Mouse (Mus musculus) heart, embryonic 10.5 days (tissue): Measurements from ENCODE around the gene Mrps7. TPM values are rescaled to one million over a fixed set of nuclear protein-coding genes. Genes with fewer than 3 reads are reported as not detected.

Experiments
- DNase-seq: peaks from one replicate; pipeline ENCODE4 v3.0.0-alpha.2; 2017; ENCODE audit warnings: low spot score
- H3K27ac ChIP-seq: fragments of 300-500 bp; sonication (generic); 2 replicates; pipeline ENCODE4 v1.5.1; 2016; ENCODE audit warnings: mild to moderate bottlenecking
- H3K27me3 ChIP-seq: fragments of 300-500 bp; sonication (generic); 2 replicates; pipeline ENCODE4 v1.6.1; 2016; ENCODE audit warnings: mild to moderate bottlenecking; ENCODE audit not compliant: poor library complexity, insufficient read depth, severe bottlenecking
- H3K36me3 ChIP-seq: fragments of 300-500 bp; sonication (generic); 2 replicates; pipeline ENCODE4 v1.6.1; 2016; ENCODE audit warnings: mild to moderate bottlenecking, moderate library complexity
- H3K4me1 ChIP-seq: fragments of 300-500 bp; sonication (generic); 2 replicates; pipeline ENCODE4 v1.6.1; 2016; ENCODE audit warnings: mild to moderate bottlenecking
- H3K4me3 ChIP-seq: fragments of 300-500 bp; sonication (generic); 2 replicates; pipeline ENCODE4 v1.5.1; 2016; ENCODE audit warnings: mild to moderate bottlenecking, moderate library complexity
- H3K9me3 ChIP-seq: fragments of 300-500 bp; sonication (generic); 2 replicates; pipeline ENCODE4 v1.6.1; 2016; ENCODE audit warnings: mild to moderate bottlenecking, moderate library complexity
- whole genome bisulfite sequencing: fragments of 180-500 bp; shearing (Covaris S2); methylation state at CpG from one replicate; pipeline ENCODE4 v1.1.7; 2016; 5-methylcytosine and 5-hydroxymethylcytosine counted together
- polyA plus RNA-seq: library from polyadenylated mRNA; unstranded; fragments of >200 nt; fragmentation: Nextera tagmentation; extraction: Ambion mirVana; gene quantifications from 2 replicates; pipeline ENCODE4 v1.2.1, GENCODE M21; 2016

Gene Mrps7
- polyA plus RNA-seq: 105 and 108 TPM in 2 replicates

GRCm38 (mm10) chr11:115603476-115604303 is at the start of gene Mrps7, which contains the start of gene Gga3:
TSS of gene Mrps7 (plus strand) at chr11:115603925.
TSS of gene Gga3 (minus strand) at chr11:115604051.
- under 1% methylated on average over 93 of the region's 93 CpGs for WGBS
- no peaks in the 10 kb centered on the region for H3K9me3 ChIP-seq
- peaks cover 47% of the 10 kb centered on the region for H3K4me1 ChIP-seq
- H3K27ac ChIP-seq: peak within 1 kb of the TSS; percentile 99
- peak within 1 kb of the TSS; percentile 87 for H3K4me3 ChIP-seq
- peaks cover 44% of the 10 kb centered on the region for H3K36me3 ChIP-seq
- H3K27me3 ChIP-seq: no peaks in the 10 kb centered on the region
- peak; percentile 93 for DNase-seq

GRCm38 (mm10) chr11:115555717-115556116 is 48.0 kb upstream of the Mrps7 start:
- no peak for DNase-seq
- no peak overlapping the region for H3K4me3 ChIP-seq
- H3K27ac ChIP-seq: no peak overlapping the region
- no peaks in the 10 kb centered on the region for H3K4me1 ChIP-seq
- H3K27me3 ChIP-seq: no peaks in the 10 kb centered on the region
- H3K36me3 ChIP-seq: no peaks in the 10 kb centered on the region
- H3K9me3 ChIP-seq: no peaks in the 10 kb centered on the region
- WGBS: 79% methylated on average over 17 of the region's 17 CpGs

- DNase-seq: no peak
- Histone ChIP-seq H3K27me3 (no peaks in the 10 kb centered on the region), H3K9me3 (no peaks in the 10 kb centered on the region), H3K4me3 (peak overlapping the region; percentile 80), H3K4me1 (peaks cover 17% of the 10 kb centered on the region), H3K36me3 (peaks cover 27% of the 10 kb centered on the region), H3K27ac (peak overlapping the region; percentile 99)
- WGBS: 43% methylated on average over 4 of the region's 4 CpGs
These were observed 40.3 kb upstream of the Mrps7 start for GRCm38 (mm10) chr11:115563406-115563805.

- H3K36me3 ChIP-seq: peaks cover 35% of the 10 kb centered on the region
- H3K4me1 ChIP-seq: peaks cover 17% of the 10 kb centered on the region
- peak within 1 kb of the TSS; percentile 99 for H3K27ac ChIP-seq
- H3K9me3 ChIP-seq: no peaks in the 10 kb centered on the region
- WGBS: under 1% methylated on average over 42 of the region's 42 CpGs
- peak within 1 kb of the TSS; percentile 80 for H3K4me3 ChIP-seq
- H3K27me3 ChIP-seq: no peaks in the 10 kb centered on the region
- peak; percentile 97 for DNase-seq
These were observed 39.5 kb upstream of the Mrps7 start, which contains the start of gene Nup85 for GRCm38 (mm10) chr11:115564064-115564809. TSS of gene Nup85 (plus strand) at chr11:115564434.

GRCm38 (mm10) chr11:115564961-115565360 is 38.8 kb upstream of the Mrps7 start:
- Histone ChIP-seq H3K4me3 (peak overlapping the region; percentile 80), H3K36me3 (peaks cover 42% of the 10 kb centered on the region), H3K9me3 (no peaks in the 10 kb centered on the region), H3K27me3 (no peaks in the 10 kb centered on the region), H3K27ac (peak overlapping the region; percentile 99), H3K4me1 (peaks cover 17% of the 10 kb centered on the region)
- WGBS: 13% methylated on average over 7 of the region's 7 CpGs
- no peak for DNase-seq

GRCm38 (mm10) chr11:115579080-115579479 is 24.6 kb upstream of the Mrps7 start:
- Histone ChIP-seq H3K4me1 (peaks cover 4% of the 10 kb centered on the region; the same call in 1 of the 2 replicates), H3K36me3 (peaks cover 77% of the 10 kb centered on the region), H3K4me3 (no peak overlapping the region), H3K27ac (no peak overlapping the region), H3K27me3 (no peaks in the 10 kb centered on the region), H3K9me3 (no peaks in the 10 kb centered on the region)
- DNase-seq: no peak

- H3K36me3 ChIP-seq: peaks cover 97% of the 10 kb centered on the region
- no peaks in the 10 kb centered on the region for H3K9me3 ChIP-seq
- 90% methylated on average over 10 of the region's 10 CpGs for WGBS
- no peak overlapping the region for H3K27ac ChIP-seq
- no peak for DNase-seq
- no peak overlapping the region for H3K4me3 ChIP-seq
- H3K4me1 ChIP-seq: peaks cover 4% of the 10 kb centered on the region; the same call in 1 of the 2 replicates
- H3K27me3 ChIP-seq: no peaks in the 10 kb centered on the region
These were observed 20.7 kb upstream of the Mrps7 start for GRCm38 (mm10) chr11:115582913-115583606.

GRCm38 (mm10) chr11:115584376-115585073 is 19.2 kb upstream of the Mrps7 start:
- WGBS: 87% methylated on average over 10 of the region's 10 CpGs
- no peaks in the 10 kb centered on the region for H3K27me3 ChIP-seq
- no peak overlapping the region for H3K27ac ChIP-seq
- no peak for DNase-seq
- peaks cover 94% of the 10 kb centered on the region for H3K36me3 ChIP-seq
- H3K9me3 ChIP-seq: no peaks in the 10 kb centered on the region
- no peak overlapping the region for H3K4me3 ChIP-seq
- peaks cover 4% of the 10 kb centered on the region; the same call in 1 of the 2 replicates for H3K4me1 ChIP-seq

GRCm38 (mm10) chr11:115585573-115586100 is 18.1 kb upstream of the Mrps7 start:
- WGBS: 90% methylated on average over 7 of the region's 7 CpGs
- Histone ChIP-seq H3K4me1 (peaks cover 2% of the 10 kb centered on the region; the same call in 1 of the 2 replicates), H3K27me3 (no peaks in the 10 kb centered on the region), H3K36me3 (peaks cover 97% of the 10 kb centered on the region), H3K9me3 (no peaks in the 10 kb centered on the region), H3K27ac (no peak overlapping the region), H3K4me3 (no peak overlapping the region)
- DNase-seq: no peak

GRCm38 (mm10) chr11:115586403-115586802 is 17.3 kb upstream of the Mrps7 start:
- Histone ChIP-seq H3K36me3 (peaks cover 97% of the 10 kb centered on the region), H3K4me1 (no peaks in the 10 kb centered on the region), H3K9me3 (no peaks in the 10 kb centered on the region), H3K4me3 (no peak overlapping the region), H3K27ac (no peak overlapping the region), H3K27me3 (no peaks in the 10 kb centered on the region)
- 90% methylated on average over 9 of the region's 9 CpGs for WGBS
- DNase-seq: no peak

- peaks cover 96% of the 10 kb centered on the region for H3K36me3 ChIP-seq
- no peaks in the 10 kb centered on the region for H3K9me3 ChIP-seq
- H3K4me3 ChIP-seq: no peak overlapping the region
- no peaks in the 10 kb centered on the region for H3K27me3 ChIP-seq
- H3K4me1 ChIP-seq: no peaks in the 10 kb centered on the region
- WGBS: 85% methylated on average over 9 of the region's 9 CpGs
- DNase-seq: no peak
- H3K27ac ChIP-seq: no peak overlapping the region
These were observed 15.7 kb upstream of the Mrps7 start for GRCm38 (mm10) chr11:115587984-115588383.

- no peaks in the 10 kb centered on the region for H3K9me3 ChIP-seq
- H3K4me1 ChIP-seq: no peaks in the 10 kb centered on the region
- no peaks in the 10 kb centered on the region for H3K27me3 ChIP-seq
- no peak for DNase-seq
- peaks cover 94% of the 10 kb centered on the region for H3K36me3 ChIP-seq
- WGBS: 90% methylated on average over 2 of the region's 2 CpGs
- no peak overlapping the region for H3K27ac ChIP-seq
- H3K4me3 ChIP-seq: no peak overlapping the region
These were observed 13.1 kb upstream of the Mrps7 start for GRCm38 (mm10) chr11:115590526-115591075.
